Mouse (Mus musculus) embryonic facial prominence, embryonic 14.5 days (tissue): ENCODE data around the gene Jsrp1. TPM values are rescaled to one million over a fixed set of nuclear protein-coding genes. Genes with fewer than 3 reads are reported as not detected.

Source experiments
- ATAC-seq: fragments of 200-750 bp; cut with Nextera tagmentation; 2 replicates; pipeline ENCODE4 v1.8.0; 2017; ENCODE audit warnings: low read depth, moderate number of reproducible peaks, moderate TSS enrichment
- DNase-seq: peaks from one replicate; pipeline ENCODE4 v3.0.0-alpha.2; 2015; ENCODE audit warnings: low spot score
- H3K27ac ChIP-seq: fragments of 300-500 bp; sonication (generic); replicated peaks from 2 replicates; pipeline ENCODE4 v1.5.1; 2014; ENCODE audit warnings: low read depth, mild to moderate bottlenecking, low read length, moderate library complexity
- H3K27me3 ChIP-seq: fragments of 300-500 bp; sonication (generic); replicated peaks from 2 replicates; pipeline ENCODE4 v1.6.1; 2014; ENCODE audit warnings: low read length; ENCODE audit not compliant: control insufficient read depth, insufficient read depth
- H3K36me3 ChIP-seq: fragments of 300-500 bp; sonication (generic); 2 replicates; pipeline ENCODE4 v1.6.1; 2014; ENCODE audit warnings: low read length, mixed read lengths; ENCODE audit not compliant: control insufficient read depth, insufficient read depth
- H3K4me1 ChIP-seq: fragments of 300-500 bp; sonication (generic); 2 replicates; pipeline ENCODE4 v1.6.1; 2014; ENCODE audit warnings: antibody characterized with exemption, low read length; ENCODE audit not compliant: control insufficient read depth, insufficient read depth
- H3K4me2 ChIP-seq: fragments of 300-500 bp; sonication (generic); 2 replicates; pipeline ENCODE4 v1.6.1; 2014; ENCODE audit warnings: low read depth, mild to moderate bottlenecking, low read length, moderate library complexity, mixed read lengths
- H3K4me3 ChIP-seq: fragments of 300-500 bp; sonication (generic); 2 replicates; pipeline ENCODE4 v1.5.1; 2014; ENCODE audit warnings: low read depth, mild to moderate bottlenecking, low read length
- H3K9ac ChIP-seq: fragments of 300-500 bp; sonication (generic); 2 replicates; pipeline ENCODE4 v1.6.1; 2014; ENCODE audit warnings: low read depth, mild to moderate bottlenecking, low read length, moderate library complexity, mixed read lengths
- H3K9me3 ChIP-seq: fragments of 300-500 bp; sonication (generic); 2 replicates; pipeline ENCODE4 v1.6.1; 2016; ENCODE audit warnings: low read length; ENCODE audit not compliant: control insufficient read depth
- WGBS: fragments of 180-500 bp; shearing (Covaris S2); extraction: QIAGEN DNeasy Blood & Tissue Kit; methylation state at CpG from one replicate; pipeline ENCODE4 v1.1.7; 2014; 5-methylcytosine and 5-hydroxymethylcytosine counted together
- polyA plus RNA-seq: library from polyadenylated mRNA; unstranded; fragments of >200 nt; fragmentation: Nextera tagmentation; extraction: Ambion mirVana; gene quantifications from 2 replicates; pipeline ENCODE4 v1.2.1, GENCODE M21; 2014

Jsrp1 gene
- polyA plus RNA-seq, 1 experiment from 2014 or later = 20.3 TPM

- ATAC-seq (no peak), DNase-seq (no peak)
- Histone ChIP-seq H3K27ac (no peak overlapping the region), H3K4me3 (no peak overlapping the region), H3K4me2 (no peak overlapping the region), H3K9me3 (no peaks in the 10 kb centered on the region), H3K36me3 (peaks cover 73% of the 10 kb centered on the region), H3K9ac (no peak overlapping the region), H3K4me1 (peaks cover 13% of the 10 kb centered on the region), H3K27me3 (no peaks in the 10 kb centered on the region)
- WGBS = 87% methylated on average over 8 of the region's 8 CpGs
These were observed 18.5 kb downstream of the Jsrp1 start for GRCm38 (mm10) chr10:80794750-80795149.

- no peak for ATAC-seq
- Histone ChIP-seq H3K27ac (no peak overlapping the region), H3K9ac (no peak overlapping the region), H3K4me2 (no peak overlapping the region), H3K36me3 (peaks cover 83% of the 10 kb centered on the region), H3K27me3 (no peaks in the 10 kb centered on the region), H3K9me3 (no peaks in the 10 kb centered on the region), H3K4me3 (no peak overlapping the region), H3K4me1 (peaks cover 9% of the 10 kb centered on the region)
- WGBS = 85% methylated on average over 4 of the region's 4 CpGs
- no peak for DNase-seq
These were observed 19.5 kb downstream of the Jsrp1 start for GRCm38 (mm10) chr10:80793803-80794202.

- Histone ChIP-seq H3K4me2 (no peak overlapping the region), H3K4me3 (no peak overlapping the region), H3K27me3 (no peaks in the 10 kb centered on the region), H3K9ac (no peak overlapping the region), H3K36me3 (peaks cover 88% of the 10 kb centered on the region), H3K4me1 (peaks cover 9% of the 10 kb centered on the region), H3K9me3 (no peaks in the 10 kb centered on the region), H3K27ac (no peak overlapping the region)
- DNase-seq (no peak), ATAC-seq (no peak)
- 89% methylated on average over 13 of the region's 13 CpGs for WGBS
These were observed 20.1 kb downstream of the Jsrp1 start for GRCm38 (mm10) chr10:80793033-80793784.

- H3K27ac ChIP-seq = no peak overlapping the region
- 67% methylated on average over 37 of the region's 41 CpGs for WGBS
- no peak overlapping the region for H3K9ac ChIP-seq
- DNase-seq (no peak), ATAC-seq (no peak)
- H3K36me3 ChIP-seq = peaks cover 96% of the 10 kb centered on the region
- H3K9me3 ChIP-seq = no peaks in the 10 kb centered on the region
- H3K4me1 ChIP-seq = peaks cover 9% of the 10 kb centered on the region
- no peak overlapping the region for H3K4me2 ChIP-seq
- no peak overlapping the region for H3K4me3 ChIP-seq
- H3K27me3 ChIP-seq = no peaks in the 10 kb centered on the region
These were observed 20.9 kb downstream of the Jsrp1 start for GRCm38 (mm10) chr10:80792175-80793032.

- no peak overlapping the region for H3K27ac ChIP-seq
- H3K4me2 ChIP-seq = no peak overlapping the region
- DNase-seq = no peak
- whole genome bisulfite sequencing = 75% methylated on average over 30 of the region's 33 CpGs
- no peak overlapping the region for H3K4me3 ChIP-seq
- ATAC-seq = no peak
- peaks cover 99% of the 10 kb centered on the region for H3K36me3 ChIP-seq
- no peaks in the 10 kb centered on the region for H3K27me3 ChIP-seq
- H3K9ac ChIP-seq = no peak overlapping the region
- no peaks in the 10 kb centered on the region for H3K9me3 ChIP-seq
- H3K4me1 ChIP-seq = peaks cover 3% of the 10 kb centered on the region
These were observed 21.7 kb downstream of the Jsrp1 start for GRCm38 (mm10) chr10:80791476-80792174.

DNA sequence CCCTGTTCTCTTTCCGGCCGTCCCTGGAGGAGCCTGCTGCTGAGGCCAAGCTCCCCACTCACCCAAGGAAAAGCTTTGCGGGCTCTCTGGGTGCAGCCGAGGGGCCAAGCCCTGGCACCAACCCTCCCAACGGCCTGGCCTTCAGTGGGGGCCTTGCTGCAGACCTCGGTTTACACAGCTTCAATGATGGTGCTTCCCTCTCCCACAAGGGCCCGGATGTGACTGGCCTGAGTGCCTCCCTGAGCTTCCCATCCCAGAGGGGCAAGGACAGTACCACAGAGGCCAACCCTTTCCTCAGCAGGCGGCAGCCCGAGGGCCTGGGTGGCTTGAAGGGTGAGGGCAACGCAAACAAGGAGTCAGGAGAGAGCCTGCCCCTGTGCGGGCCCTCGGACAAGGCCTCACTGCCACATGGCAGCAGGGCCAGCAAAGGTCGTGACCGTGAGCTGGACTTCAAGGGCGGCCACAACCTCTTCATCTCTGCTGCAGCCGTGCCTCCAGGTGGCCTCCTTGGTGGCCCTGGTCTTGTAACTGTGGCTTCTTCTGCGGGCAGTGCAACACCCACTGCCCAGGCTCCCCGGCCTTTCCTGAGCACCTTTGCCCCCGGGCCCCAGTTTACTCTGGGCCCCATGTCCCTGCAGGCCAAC lies 22.4 kb downstream of the Jsrp1 start:
- no peak for ATAC-seq
- no peaks in the 10 kb centered on the region for H3K27me3 ChIP-seq
- no peak overlapping the region for H3K4me3 ChIP-seq
- 87% methylated on average over 12 of the region's 19 CpGs for WGBS
- no peak for DNase-seq
- H3K4me1 ChIP-seq = no peaks in the 10 kb centered on the region
- H3K9me3 ChIP-seq = no peaks in the 10 kb centered on the region
- no peak overlapping the region for H3K27ac ChIP-seq
- H3K9ac ChIP-seq = no peak overlapping the region
- H3K4me2 ChIP-seq = no peak overlapping the region
- H3K36me3 ChIP-seq = peaks cover 99% of the 10 kb centered on the region

- Histone ChIP-seq H3K4me1 (no peaks in the 10 kb centered on the region), H3K4me2 (no peak overlapping the region), H3K9me3 (no peaks in the 10 kb centered on the region), H3K9ac (no peak overlapping the region), H3K27me3 (no peaks in the 10 kb centered on the region), H3K27ac (no peak overlapping the region), H3K4me3 (no peak overlapping the region), H3K36me3 (peaks cover 99% of the 10 kb centered on the region)
- ATAC-seq (no peak), DNase-seq (no peak)
- WGBS = 85% methylated on average over 2 of the region's 2 CpGs
These were observed 25.8 kb downstream of the Jsrp1 start for GRCm38 (mm10) chr10:80787517-80787916.

- Histone ChIP-seq H3K27me3 (no peaks in the 10 kb centered on the region), H3K9ac (no peak overlapping the region), H3K9me3 (no peaks in the 10 kb centered on the region), H3K4me2 (no peak overlapping the region), H3K4me3 (no peak overlapping the region), H3K27ac (no peak overlapping the region), H3K36me3 (peaks cover 99% of the 10 kb centered on the region), H3K4me1 (no peaks in the 10 kb centered on the region)
- WGBS = 95% methylated on average over 11 of the region's 11 CpGs
- DNase-seq (no peak), ATAC-seq (no peak)
These were observed 27.3 kb downstream of the Jsrp1 start for GRCm38 (mm10) chr10:80785963-80786362.
